Mouse (Mus musculus): ENCODE results near the gene Bcas2.
"Not testable (repeated sequence)": the region's sequence is repeated elsewhere in the genome, so short reads cannot be mapped to it uniquely, and the experiment has no call there.

Gene Bcas2

DNA sequence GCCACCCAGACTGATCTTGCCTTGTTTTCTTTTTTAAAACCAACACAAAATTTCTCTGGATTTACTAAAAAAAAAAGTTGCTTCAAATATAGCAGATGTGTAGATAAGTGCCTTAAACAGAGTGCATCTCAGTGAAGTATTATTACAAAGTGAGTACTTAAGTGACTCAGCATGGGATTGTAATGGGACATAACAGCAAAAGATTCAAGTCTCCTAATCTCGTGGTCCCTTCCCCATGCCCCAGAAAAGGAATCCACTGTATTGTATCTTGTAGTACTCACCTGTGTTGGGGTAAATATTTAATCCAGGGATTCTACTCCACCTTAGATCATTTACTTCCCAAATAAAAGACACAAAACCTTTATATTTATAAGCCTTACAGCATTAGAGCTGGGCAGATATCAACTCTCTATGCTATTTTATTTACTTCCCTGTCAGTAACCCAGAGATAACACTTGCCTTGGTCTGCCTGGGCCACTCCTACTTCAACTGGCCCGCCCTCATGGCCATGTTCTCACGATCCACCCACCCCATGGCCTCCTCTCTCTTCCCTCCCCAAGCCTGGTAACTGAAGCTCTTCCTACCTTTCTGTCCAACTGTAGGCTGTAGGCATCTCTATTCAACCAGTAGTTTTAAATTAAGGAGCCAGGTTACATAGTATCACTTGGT lies 12.1 kb upstream of the Bcas2 start:
- DNase-seq (ENCODE audit: low read depth, low spot score) = peak; percentile 45

DNA sequence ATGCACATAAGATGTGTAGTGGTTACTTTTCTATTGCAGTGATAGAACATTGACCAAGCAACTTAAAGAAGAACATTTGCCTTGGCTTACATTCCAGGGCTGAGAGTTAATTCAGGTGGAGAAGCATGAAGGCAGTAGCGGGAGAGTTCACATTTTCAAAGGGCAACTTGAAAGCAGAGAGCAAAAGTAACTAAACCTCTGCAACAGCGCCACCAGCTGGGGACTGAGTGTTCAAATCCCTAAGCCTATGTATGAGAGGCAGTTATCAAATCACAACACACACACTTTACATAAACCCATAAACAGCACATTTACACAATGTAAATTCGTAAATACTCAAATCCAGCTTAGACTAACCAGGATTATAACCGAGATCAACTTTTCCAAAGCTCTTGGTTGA lies 1.7 kb upstream of the Bcas2 start:
- DNase-seq (ENCODE audit: low read depth, low spot score) = peak; percentile 74

DNA sequence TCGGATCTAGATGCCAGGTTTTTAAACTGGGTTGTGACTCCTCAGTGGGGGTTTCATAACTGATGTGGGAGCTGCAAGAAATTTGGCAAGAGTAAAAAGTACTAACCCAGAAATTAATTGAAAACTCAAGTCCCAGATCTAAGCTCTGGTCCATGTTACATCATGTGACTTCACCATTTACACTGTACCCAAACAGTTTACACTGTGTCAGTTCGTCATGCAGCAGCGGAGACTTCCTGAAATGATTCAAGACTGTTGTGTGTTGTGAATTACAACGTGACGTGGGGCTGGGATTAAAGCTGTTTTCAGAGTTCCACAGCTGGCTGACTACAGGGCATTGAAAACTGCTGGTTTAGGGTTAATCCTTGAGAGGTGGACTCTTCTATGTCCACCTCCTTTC lies 1.2 kb downstream of the Bcas2 start:
- DNase-seq (ENCODE audit: low read depth, low spot score) = no peak

DNA sequence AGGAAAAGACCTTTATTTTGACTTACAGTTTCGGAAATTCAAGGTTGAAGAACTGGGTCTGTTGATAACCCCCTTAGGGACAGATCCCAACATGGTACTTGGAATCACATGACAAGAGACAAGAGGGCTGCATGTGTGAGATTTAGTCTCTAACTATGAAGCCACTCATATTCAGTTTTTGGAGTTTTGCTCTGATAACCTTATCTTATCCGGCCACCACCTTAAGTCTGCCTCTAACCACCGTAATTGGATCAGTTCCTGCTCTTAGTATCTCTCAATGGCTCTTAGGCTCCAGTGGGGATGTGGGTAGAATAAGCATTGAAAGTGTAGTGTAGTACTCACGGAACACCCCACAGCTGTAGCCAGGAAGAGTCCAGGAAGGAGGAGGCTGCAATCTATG lies 5.3 kb downstream of the Bcas2 start:
- DNase-seq (ENCODE audit: low read depth, low spot score) = peak; percentile 20

DNA sequence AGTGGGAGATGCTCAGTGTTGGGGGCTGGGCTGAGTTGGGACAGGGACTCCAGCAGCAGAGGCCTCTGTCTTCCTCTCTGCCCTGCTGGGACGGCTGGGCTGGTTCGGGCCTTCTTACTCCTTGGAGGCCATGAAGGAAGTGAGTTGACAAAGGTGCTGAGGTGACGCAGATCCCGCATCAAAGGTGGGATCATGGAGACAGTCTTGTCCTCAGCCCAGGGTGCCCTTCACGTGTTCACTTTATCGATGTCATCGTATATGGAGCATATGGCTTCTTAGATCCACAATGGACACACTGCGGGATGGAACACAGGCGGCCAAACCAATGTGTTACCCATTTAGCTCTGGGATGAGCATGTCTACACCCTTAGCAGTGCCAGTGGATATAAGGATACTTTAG lies 8.1 kb downstream of the Bcas2 start:
- DNase-seq (ENCODE audit: low read depth, low spot score) = no peak

DNA sequence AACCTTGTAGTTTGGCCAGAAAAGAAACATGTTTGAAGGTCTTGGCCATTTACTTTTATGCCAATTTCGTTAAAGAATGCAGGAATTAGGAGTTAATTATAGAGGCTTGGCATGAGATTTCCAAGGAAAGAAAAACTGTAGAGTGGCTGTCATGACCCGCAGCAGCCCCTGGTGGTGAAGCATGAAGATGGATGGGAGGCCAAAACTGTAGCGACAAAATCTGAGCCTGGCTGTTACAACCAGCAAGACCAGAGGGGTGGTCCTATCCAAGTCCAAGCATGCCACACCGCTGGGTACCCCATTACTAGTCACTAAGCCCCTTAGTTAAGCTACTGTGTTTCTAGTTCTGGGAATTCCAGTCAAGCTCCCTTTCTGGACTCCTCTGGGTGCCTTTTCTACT lies 9.7 kb downstream of the Bcas2 start:
- no peak for DNase-seq (ENCODE audit: low read depth, low spot score)

DNA sequence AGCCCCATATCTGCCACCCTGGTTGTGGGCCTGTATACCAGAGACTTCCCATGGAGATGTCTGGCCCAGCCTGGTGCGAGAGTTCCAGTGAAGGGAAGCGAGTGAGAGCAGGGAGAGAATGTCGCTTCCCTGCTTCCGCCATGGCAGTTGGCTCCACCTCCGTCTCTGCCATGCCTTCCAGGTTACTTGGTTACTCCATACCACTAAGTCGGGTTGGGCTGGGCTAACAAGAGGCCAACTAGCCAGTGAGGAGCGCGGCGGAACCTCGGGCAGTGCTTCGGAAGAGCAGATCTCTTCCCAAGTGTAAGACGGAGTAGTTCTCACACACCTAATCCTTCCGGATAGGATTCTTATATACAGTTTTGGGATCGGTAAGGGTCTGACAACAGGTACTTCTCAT lies 11.4 kb downstream of the Bcas2 start:
- no peak for DNase-seq (ENCODE audit: low read depth, low spot score)

DNA sequence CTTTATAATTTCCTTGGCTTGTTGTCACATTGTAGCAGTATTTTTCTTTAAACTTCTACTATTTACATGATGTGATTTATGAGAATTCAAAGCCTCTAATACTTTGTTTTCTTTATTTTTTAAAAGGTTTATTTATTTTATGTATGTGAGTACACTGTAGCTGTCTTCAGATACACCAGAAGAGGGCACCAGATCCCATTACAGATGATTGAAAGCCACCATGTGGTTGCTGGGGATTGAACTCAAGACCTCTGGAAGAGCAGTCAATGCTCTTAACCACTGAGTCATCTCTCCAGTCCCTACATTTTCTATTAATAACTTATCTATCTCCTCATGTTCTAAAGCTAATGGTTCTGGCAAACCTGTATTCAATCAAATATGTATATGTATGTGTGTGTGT lies 13.0 kb downstream of the Bcas2 start:
- DNase-seq (ENCODE audit: low read depth, low spot score) = not testable (repeated sequence)

DNA sequence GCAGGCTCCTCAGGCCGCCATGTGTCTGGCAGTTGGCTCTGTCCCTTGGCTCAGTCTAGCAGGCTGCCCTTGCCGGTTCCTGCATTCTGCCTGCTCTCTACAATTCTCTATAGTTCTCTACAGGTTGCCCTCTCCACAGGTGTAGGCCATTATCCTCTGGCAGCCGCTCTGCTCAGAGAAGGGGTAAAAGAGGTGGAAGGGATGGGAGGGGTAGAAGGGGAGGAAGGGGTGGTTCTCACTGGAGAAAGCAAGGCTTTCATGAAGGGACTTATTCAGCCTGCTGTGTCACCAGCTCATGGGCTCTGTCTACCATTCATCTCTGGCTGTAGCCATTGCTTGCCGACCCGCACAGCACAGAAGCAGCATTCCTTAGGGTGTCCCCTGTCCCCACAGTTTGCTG lies 17.0 kb downstream of the Bcas2 start:
- no peak for DNase-seq (ENCODE audit: low read depth, low spot score)

DNA sequence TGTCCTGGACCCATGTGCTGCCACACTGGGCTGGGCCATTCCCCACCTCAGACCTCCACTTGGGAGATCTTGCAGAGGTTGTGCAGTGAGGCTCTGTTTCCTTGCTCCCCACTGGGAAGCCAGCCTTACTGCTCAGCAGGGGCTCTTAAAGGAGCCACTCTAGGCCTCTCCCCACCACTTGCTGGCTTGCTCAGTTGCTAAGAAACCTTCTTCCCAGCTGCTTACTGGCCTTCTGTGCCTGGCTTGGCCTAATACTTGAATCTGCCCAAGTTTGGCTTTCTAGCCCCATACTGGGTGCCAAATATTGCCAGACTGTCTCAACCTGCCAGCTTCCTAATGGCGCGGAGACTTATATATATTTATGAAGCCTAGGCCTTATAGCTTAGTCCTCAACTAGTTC lies 17.4 kb downstream of the Bcas2 start:
- DNase-seq (ENCODE audit: low read depth, low spot score) = no peak

DNA sequence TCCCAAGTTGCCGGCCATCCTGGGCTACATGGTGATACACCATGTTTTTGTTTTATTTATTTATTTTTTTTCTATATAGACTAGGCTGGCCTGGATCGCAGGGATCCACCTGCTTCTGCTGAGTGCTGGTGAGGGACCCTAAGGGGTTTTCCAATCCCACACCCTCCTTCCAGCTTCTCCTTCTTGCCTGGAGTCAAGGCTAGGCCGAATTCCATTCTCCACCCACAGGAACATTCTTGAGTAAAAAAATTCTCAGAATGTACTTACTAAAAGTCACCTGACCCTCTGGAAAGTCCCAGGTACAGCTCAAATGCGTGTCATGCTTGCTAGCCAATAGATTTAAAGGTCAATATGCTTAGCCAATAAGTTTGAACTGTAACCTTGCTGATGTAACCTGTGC lies 20.7 kb downstream of the Bcas2 start:
- no peak for DNase-seq (ENCODE audit: low read depth, low spot score)

DNA sequence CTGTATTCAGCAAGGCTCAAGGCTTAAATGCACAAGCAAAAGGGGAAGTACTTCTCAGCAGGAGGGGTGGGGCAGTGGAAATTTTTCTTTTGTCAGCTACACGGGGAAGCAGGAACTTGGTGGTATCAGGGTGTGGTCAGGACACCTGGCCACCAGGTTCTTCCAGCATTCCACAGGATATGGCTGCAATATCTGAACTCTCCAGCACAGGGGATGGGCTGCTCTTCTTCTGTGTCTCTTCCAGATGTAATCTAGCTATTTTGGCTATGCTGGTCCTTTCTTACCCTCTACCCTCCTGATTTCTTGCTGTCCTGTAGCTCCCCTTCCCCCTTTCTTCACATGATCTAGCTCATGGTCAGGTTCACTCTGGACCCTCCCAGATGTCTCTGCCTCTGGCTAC lies 21.7 kb downstream of the Bcas2 start:
- DNase-seq (ENCODE audit: low read depth, low spot score) = no peak

DNA sequence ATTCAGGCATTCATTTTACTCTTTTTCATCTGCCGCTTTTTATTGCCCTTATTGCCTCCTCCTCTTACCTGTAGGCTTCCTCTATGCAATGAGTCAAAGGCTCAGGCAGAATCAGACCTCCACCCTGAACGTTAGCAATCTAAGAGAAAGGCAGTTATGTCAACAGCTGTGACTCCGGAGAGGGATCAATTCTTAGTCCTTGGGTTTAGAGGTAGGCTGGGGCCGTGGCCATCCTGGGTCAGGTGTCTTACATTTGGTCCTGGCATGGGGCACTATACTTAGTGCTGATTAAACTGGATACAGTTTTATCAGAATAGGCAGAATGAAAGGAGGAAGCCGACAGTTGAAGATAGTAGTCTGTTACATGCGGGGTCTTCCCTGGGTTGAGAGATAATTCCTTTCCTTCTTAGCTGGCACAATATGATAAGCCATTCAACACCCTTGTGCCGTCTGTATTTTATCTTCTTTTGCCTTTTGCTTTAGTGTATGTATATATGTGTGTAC lies 24.9 kb downstream of the Bcas2 start:
- DNase-seq (ENCODE audit: low read depth, low spot score) = peak; percentile 49

DNA sequence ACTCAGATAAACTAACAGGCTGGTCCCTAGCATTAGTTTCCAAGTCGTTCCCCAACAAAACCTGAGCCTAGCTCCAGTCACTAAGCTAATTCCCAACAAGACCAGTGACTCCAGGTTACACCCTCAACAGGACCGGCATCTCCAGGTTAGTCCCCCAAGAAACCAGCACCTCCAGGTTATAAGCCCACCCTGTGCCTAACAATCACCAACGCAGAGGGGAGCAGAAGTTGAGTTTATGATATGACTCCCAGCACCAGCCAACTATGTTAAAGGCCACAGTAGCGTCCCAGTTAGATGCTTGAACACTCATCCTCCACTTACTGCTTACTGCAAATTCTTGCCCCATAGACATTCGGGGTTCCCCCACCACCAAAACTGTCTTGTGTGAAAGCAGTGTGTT lies 27.9 kb downstream of the Bcas2 start:
- no peak for DNase-seq (ENCODE audit: low read depth, low spot score)

DNA sequence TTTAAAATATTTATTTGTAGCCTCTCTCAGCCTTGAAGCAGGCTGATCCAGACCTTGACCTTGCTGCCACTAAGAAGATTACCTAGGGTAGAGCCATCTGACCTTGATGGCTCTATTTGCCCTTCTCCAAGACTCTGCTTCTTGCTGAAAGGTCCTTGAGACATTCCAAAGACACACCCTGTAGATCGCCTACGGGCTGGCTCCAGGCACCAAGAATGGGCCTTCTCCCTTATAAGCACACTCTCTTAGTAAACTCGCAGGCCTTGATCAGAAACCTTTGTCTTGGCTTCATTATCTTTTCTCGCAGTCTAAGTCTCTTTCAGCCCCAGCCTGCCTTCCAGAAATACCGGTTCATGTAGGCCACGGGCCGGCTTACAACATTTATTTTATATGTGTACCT lies 29.6 kb downstream of the Bcas2 start:
- DNase-seq (ENCODE audit: low read depth, low spot score) = not testable (repeated sequence)

DNA sequence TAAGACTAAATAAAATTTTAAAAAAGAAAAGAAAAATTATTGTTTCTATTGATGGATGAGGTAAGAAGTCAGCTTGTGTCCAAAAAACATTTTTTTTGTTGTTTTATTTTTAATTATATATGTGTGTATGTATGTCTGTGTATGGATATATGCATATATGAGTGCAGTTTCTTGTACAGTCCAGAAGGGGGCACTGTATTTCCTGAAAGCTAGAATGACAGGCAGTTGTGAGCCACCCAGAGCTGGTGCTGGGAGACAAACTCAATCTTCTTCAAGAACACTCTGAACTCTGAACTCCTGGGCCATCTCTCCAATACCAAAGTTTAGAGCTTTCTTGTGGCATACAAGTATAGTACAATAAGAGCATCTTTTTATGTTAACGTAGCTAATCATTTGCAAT lies 32.1 kb downstream of the Bcas2 start:
- DNase-seq (ENCODE audit: low read depth, low spot score) = no peak

DNA sequence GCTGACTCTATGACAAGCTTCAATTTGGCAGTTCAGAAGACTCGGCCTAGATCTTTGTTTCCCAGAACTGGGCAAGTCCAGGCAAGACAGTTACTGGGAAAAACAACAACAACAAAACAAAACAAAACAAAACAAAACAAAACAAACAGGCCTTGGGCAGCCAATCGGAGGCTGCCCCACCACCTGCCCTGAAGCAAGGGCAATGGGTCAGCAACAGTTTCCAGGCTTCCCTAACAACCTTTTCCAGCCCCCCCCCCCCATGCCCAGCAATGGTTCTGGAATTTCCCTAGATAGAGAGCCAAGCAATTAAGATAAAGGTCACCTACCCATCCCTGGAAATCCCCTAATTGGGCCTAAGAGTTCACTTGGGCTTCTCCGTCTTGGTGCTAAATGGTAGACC lies 33.0 kb downstream of the Bcas2 start:
- DNase-seq (ENCODE audit: low read depth, low spot score) = no peak

DNA sequence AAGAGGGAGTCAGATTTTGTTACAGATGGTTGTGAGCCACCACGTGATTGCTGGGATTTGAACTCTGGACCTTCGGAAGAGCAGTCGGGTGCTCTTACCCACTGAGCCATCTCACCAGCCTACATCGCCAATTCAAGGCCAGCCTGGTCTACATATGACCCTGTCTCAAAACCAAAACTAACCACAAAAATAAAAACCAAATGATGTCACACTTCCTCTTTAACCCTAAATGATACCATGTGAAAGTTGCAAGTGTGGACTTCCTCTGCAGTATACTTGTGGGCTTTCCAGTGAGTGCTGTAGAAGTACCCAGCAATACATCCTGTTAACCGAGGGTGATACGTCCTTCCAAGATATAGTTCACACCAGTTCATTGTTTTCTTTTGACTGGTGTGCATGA lies 34.9 kb downstream of the Bcas2 start:
- DNase-seq (ENCODE audit: low read depth, low spot score) = no peak

DNA sequence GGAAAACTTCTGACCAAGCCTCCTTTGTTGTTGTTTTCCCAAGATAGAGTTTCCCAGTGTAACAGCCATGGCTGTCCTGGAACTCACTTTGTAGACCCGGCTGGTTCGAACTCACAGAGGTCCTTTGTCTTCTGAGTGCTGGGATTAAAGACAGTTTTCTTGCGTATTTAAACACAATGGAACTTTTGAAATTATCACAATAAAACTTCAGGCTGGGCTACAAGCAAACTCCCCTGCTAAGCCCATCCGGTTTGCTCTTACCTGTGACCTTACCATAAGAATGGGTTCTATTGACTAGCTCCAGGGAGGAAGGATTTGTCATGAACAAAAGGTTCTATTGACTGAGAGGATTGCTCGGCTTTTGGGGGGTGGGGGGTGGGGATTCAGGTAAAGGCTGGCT lies 36.3 kb downstream of the Bcas2 start:
- no peak for DNase-seq (ENCODE audit: low read depth, low spot score)

DNA sequence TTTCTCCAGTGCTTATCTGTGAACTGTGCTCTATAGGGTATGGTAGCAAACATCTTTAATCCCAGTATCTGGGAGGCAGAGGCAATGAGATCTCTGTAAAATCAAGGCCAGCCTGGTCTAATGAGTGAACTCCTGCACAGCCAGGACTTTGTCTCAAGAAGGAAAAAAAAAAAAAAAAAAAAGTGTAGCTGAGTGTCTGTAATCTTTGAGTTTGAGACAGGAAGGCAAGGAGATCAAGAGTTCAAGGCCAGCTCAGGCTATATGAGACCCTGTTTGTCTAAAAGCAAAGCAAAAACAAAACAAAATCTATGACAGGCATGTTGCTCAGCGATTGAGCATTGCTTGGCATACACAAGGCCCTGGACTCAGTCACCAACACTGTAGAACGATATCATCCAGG lies 36.8 kb downstream of the Bcas2 start:
- DNase-seq (ENCODE audit: low read depth, low spot score) = no peak

DNA sequence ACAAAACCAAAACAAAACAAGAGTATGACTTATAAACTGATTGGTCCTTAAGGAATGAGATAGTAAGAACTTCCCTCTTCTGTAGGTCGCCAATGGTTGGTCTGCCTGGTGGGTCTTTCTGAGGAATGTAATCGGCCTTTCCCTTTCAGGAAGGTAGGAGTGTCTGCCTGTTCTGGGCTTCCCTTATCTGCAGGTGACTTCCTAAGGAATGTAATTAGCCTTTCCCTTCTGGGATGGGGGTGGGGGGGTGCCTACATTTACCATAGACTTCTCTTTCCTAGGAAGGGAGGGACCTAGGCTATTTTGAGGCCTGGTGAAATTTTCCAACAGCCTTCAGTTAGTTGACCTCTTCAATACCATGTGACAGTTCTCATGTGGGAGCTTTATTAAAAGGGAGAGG lies 39.6 kb downstream of the Bcas2 start:
- no peak for DNase-seq (ENCODE audit: low read depth, low spot score)

DNA sequence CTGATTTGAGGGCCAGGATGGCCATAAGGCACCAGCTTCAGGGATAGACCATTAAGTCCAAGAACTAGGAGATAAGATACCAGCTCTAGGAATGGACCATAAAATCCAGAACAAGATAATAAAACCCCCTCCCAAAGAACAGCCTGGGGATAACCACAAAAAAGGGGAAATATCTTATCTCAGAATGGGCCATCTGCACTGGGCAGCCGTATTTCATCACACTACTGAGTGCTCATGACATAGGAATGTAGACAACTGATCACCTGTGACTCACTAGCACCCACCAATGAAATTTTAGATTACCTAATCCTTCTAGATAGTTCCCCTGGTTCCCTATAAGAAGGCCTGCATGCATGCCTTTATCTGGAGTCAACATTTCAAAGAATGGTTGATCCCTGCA lies 40.7 kb downstream of the Bcas2 start:
- no peak for DNase-seq (ENCODE audit: low read depth, low spot score)

DNA sequence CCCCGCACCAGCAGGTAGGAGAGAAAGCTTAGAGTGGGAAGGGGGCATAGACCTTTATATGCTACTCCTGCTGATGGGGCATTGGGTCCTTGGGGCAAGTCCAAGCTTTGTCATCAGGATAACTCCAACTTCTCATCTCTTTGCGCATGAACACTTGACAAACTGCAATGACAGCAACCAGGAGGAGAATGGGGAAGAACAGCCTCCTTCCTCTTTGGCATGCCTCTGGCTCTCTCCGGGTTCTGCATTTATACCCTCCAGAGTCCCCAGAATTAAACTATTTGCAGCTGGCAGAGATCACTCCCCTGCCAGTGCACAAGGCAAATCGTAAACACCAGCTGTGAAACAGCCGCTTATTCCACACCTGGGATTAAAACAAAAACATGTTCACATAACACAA lies 42.1 kb downstream of the Bcas2 start:
- DNase-seq (ENCODE audit: low read depth, low spot score) = no peak

DNA sequence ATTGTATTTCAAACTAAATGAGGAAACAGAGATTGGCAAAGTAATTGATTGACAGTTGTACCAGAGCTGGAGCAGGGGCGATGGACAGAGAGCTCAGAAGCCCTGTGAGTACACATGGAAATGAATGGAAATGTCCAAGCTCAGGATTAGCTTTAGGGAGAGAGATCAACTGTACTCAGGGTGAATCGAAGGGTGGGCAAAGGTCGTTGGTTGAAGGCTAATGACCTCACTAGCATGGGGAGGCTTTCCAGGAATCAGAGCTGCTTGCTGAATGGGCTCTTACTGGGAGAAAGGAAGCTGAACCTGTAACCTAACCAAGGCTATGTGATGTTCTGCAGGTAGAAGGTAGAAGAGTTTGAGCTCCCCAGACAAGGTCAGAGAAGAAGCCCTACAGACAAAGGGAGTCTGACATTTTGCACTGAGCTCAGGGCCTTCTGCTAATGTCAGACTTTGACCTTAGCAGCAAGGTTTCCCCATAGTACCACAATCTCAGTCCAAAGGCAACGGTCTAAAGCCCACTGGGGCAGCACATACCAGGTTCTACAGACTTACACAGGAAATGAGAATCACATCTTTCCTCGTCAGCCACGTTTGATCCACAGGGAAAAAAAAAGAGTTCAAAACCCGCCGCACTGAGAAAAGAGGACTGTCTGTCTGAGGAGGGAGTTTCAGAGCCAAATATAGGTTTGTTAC lies 43.3 kb downstream of the Bcas2 start:
- no peak for DNase-seq (ENCODE audit: low read depth, low spot score)
